Mouse (Mus musculus): ENCODE measurements around the gene a. TPM values are rescaled to one million over a fixed set of nuclear protein-coding genes. Genes with fewer than 3 reads are reported as not detected.

a gene
- polyA plus RNA-seq (2017; shearing (Covaris generic)): not detected

DNA sequence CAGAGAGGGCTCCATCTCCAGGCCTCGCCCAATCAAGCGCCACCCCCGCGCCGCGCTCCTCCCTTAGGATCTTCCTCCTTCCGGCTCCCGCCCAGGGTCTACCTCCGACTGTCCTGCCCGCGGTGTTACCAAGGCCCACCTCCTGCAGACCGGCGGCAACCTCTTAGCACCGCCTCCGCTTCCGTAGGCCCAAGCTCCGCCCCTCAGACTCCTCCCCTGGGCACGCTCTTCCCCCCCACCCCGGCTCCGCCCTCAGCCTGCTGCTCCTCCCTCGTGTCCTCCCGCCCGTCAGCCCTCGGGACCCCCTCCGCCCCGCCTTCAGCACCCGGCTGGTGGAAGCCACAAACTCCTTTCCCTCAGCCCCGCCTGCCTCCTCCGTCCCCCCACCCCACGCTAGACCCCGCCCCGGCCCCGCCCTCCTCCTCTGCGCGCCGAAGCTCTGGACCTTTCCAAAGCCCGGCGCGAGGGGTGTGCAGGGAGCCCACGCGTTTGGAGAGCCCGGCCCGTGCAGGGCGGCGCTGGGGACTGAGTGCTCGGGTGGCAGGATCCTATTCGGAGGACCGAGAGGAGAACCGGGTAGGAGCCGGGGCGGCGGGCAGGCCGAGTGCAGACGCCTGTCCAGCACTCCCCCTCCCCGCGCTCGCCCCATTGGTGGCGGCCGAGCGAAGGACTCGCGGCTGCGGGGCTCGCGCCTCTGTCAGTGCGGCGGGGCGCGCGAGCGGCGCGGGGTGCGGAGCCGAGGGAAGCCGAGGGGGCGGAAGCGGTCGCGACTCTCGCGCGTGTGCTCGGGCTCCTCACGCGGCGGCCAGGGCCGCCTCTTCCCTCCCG is at the start of gene a, which contains the start of gene Raly:
a (plus strand) TSS at position 747 of the 828 bp plus-strand sequence.
Raly (plus strand) TSS at position 441 of the 828 bp plus-strand sequence.

DNA sequence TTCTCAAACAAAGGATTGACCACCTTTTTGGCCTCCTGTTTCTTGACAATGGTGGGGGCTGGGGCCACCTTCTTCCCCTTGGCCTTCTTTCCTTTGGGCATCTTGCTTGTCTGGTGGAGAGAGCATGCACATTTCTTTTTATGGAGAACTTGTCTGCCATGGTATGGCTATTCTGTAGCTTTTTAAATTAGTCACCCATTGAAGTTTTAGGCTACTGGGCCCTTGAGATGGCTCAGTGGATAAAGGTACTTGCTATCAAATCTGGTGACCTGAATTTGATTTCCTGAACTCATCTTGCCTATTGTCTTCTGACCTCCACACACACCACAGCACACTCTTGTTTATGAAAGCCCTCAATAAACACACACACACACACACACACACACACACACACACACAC is 21.3 kb upstream of the a start, which contains the start of gene Gm14214:
Gm14214 (minus strand) TSS at position 101 of the 400 bp plus-strand sequence.

DNA sequence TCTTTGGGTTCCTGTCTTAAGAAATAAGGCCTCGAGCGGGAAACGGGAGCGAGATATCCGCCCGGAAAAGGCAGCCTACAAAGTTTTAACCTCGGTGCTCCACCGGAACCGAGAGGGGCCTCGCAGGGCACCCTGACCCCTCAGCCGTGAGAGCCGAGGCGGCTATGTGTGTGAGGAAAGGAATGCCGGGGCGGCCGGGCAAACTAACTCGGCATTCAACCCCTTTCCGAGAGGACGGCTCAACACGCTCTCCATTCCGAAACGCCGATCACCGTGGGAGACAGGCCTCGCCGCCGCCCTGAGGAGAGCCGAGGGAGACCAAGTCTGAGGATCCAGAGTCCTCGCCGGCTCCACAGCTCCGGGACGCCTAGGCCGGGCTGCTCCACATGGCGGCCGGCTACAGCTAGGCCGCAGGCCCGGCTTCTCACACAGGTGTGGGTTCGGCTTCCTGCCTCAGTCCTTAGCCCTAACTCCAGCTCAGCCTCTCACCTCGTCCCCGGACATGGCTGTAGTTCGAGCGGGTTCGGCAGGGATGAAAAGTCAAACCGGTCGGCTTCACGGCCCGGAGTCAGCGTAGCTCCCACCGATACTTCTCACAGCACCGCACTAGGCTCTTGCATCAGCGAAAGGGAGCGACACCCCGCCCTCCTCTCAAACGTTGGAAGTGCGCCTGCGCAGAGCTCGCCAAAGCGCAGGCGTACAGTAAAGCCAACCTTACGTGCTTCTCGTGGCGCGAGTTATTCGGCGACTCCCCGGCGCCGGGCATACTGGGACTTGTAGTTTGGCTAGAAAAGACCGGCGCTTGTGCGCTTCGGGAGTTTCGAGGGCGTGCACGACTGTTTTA is 101.2 kb downstream of the a start, which contains the start of gene Eif2s2:
Eif2s2 (minus strand) TSS at position 735 of the 844 bp plus-strand sequence.

DNA sequence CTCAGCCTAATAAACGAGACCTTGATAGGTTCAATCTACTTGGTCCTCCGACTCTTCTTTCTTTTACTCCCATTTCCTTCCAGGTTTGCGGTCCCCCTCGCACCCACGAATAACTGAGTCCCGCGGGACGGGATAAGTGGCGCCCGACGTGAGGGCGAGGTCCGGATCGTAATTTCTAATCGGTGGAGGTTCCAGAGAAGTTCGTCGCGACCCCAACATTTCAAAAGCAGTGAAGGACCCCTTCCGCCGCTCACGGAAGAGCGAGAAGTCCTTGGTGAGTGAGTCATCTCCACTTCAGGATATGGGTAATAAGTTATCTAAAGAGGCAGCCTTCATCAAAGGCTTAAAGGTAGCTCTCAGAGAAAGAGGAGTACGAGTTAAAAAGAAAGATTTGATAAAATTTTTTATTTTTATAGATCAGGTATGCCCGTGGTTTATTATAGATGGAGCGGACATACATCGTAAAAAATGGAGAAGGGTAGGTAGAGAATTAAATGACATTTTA is 227.1 kb downstream of the a start, which contains the start of gene Gm14226:
Gm14226 (plus strand) TSS at position 16 of the 505 bp plus-strand sequence.

DNA sequence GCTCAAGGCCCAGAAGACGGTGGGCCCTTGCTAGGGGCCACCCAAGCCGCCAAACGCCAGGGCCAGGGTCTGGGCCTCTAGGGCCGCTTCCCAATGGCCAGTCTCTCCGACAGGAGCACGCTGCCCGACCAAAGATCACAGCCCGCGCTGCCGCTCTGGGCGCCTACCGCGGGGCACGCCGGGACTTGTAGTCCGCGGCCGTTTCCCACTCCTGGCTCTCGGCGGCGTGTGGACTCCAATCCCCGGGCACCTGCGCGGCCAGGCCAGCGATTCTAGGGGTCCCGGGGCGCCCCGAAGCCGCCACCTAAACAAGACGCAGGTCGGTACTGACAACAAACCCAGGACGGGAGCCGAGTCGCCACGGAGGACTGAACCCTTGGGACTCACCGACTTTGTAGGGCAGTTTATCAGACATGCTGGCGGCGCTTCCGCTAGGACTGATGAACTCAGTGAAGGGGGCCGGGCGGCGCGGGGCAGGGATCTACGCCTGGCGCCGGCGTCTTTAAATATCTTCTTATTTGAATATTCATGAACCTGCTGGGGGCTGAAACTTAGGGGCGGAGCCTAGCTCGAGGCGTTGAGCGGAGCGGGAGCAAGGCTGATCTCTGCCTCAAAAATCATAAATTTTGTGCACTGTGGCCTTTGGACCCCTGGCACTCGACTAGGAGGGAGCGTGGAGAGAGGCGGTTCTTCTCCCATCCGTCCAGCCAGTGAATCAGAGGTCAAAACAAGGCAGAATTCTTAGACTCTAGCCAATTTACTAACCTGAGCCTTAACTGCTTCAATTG is 283.0 kb downstream of the a start, which contains the start of gene Ahcy:
Ahcy (minus strand) TSS at position 520 of the 788 bp plus-strand sequence.

Other genes with a start within 250 kb of the a start
- gene 1700003F12Rik, start 244.3 kb upstream of the a start, polyA plus RNA-seq (2017; shearing (Covaris generic)): not detected
- gene Actl10, start 239.6 kb upstream of the a start, polyA plus RNA-seq (2017; shearing (Covaris generic)): not detected
- gene Necab3, start 232.5 kb upstream of the a start, polyA plus RNA-seq (2017; shearing (Covaris generic)): 1.1 TPM
- gene E2f1, start 221.5 kb upstream of the a start, polyA plus RNA-seq (2017; shearing (Covaris generic)): 1.9 TPM
- gene Pxmp4, start 187.7 kb upstream of the a start, polyA plus RNA-seq (2017; shearing (Covaris generic)): 25.2 TPM
- 0.56 TPM for gene Zfp341, start 178.1 kb upstream of the a start, polyA plus RNA-seq (2017; shearing (Covaris generic))
- not detected for gene 4930519P11Rik, start 178.0 kb upstream of the a start, polyA plus RNA-seq (2017; shearing (Covaris generic))
- 5.4 TPM for gene Chmp4b, start 139.7 kb upstream of the a start, polyA plus RNA-seq (2017; shearing (Covaris generic))
- gene Gm14214, start 21.4 kb upstream of the a start, polyA plus RNA-seq (2017; shearing (Covaris generic)): not detected
- gene Raly, start 306 bp upstream of the a start, polyA plus RNA-seq (2017; shearing (Covaris generic)): 25.4 TPM
- gene Eif2s2, start 101.5 kb downstream of the a start, polyA plus RNA-seq (2017; shearing (Covaris generic)): 56.9 TPM
- gene Gm14226, start 226.9 kb downstream of the a start, polyA plus RNA-seq (2017; shearing (Covaris generic)): 0.09 TPM